Mouse (Mus musculus) central nervous system, embryonic 18 days (tissue): ENCODE results near the gene Nradd. TPM values are rescaled to one million over a fixed set of nuclear protein-coding genes. Genes with fewer than 3 reads are reported as not detected.

Experiments used
- polyA plus RNA-seq: library from polyadenylated mRNA; depleted of rRNA; stranded (reverse); fragments of >200 nt; gene quantifications from 2 replicates; pipeline ENCODE4 v1.2.3, GENCODE M21; 2012; rRNA removed

Gene Nradd
- 24.7 and 27.6 TPM in 2 replicates for polyA plus RNA-seq

DNA sequence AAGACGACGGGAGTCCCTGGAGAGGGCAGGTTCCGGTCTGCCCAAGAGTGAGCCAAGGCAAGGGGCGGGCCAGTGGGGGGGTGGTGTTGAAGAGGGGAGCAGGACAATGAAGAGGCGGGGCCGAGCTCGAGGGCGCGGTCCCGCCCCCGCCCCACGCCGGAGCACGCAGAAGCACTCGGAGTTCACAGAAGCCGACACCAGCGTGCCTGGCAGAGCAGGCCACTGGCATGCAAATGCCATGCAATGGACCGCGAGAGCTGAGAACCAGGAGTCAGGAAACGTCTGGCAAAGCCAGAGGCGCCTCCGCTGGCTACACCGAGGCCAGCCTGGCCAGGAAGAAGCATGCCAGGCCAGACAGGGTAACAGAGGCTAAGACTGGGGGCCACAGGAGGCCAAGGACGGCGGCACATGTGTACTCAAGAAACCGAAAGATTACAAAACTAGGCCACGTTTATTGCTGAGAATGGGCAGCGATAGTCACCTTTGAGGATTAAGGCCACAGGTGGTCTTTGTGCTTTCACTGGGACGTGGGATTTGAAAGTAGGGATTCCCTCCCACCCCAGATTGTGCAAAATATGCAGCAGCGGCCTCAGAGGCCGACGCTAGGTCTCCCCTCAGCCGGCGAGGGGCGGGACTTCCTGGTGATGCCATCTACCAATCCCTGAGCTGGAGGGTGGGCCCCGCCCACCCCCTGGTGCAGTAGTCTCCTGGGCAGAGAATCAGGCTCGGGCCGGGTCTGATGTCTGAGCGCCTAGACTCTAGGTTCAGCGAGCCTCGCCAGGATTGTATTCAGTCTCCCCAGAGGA, at the start of gene Nradd:
TSS of gene Nradd (minus strand) at position 92 of the 806 bp plus-strand sequence.

DNA sequence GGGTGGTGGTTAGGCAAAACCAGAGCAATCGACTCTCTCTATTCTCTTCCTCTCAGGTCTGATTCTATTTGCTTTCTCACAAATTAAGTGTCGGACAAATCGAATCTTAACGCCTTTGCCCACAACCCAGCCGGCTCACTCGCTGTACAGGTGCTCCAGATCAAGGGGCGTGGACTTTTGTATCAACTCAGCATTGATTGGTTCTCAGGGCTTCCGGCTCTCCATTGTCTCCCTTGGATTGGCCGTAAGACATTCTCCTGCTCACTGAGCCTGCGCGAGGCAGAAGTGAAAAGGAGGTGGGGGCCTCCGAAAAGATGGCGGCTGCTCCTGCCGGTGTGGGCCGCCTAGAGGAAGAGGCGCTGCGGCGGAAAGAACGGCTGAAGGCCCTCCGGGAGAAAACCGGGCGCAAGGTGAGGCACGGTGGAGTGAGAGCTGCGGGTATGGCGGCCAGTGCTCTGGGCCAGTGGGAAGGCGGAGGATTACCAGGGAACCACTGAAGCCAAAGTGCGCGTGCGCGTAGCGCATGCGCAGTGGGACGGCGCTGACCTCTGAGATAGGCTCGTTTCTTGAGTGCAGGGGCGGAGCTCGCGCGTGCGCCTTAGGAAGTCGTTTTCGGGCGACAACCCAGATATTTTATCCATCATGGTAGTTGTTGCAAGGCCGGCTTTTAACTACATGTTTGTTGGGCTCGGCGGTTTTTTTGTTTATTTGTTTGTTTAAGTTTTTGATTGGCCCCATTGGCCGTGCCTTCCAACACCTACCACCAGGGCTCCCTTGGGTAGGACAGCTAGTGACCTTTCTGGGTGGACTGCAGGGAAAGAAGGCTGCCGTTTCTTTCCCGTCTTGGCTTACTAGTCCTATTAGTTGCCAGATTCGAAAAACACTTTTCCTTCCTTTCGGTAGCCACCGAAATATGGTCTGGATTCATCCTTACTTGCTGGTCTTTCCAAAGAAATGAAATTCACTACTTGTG, 32.3 kb upstream of the Nradd start, which contains the start of gene Ccdc12:
TSS of gene Ccdc12 (plus strand) at position 255 of the 973 bp plus-strand sequence.

DNA sequence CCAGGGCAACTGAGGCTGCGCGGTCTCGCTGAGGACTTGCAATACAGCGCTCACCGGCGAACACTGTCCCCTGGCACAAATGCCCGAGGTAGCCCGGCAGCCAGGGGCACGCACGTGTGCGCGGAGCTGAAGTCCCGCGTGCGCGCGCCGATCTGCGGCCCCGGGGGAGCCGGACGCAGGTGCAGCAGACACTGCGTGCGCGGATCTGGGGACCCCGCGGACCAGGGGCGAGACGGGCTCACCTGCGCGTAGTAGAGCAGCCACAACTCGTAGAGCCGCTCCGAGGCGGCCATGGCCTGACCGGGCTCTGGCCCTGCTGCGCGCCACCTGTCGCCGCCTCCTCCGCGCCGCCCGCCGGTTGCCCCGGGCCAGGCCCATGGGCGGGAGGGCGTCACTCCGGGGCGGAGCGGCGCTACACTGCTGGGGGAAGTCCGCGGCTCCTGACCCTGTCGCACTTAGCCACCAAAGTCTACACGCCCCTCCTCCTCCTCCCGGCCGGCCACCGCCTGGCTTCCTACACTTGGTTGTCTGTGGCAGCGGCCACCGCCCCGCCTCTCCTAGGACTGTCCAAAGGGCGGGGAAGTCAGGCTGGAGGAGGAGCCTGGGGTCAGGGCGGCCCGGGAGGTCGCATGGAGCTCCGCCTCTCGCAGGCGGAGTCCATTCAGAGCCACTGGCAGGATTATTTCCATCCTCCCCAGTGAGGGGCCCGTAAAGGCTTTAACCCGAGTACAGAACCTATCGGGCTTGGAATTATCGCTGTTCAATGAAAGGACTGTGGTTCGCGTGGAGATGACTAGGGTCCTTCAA, 29.6 kb upstream of the Nradd start, which contains the start of gene Nbeal2:
TSS of gene Nbeal2 (minus strand) at position 507 of the 807 bp plus-strand sequence.

Other genes starting within 250 kb of the Nradd start
- gene Ptpn23, start 216.2 kb downstream of the Nradd start, polyA plus RNA-seq: 35.1 and 41.8 TPM in 2 replicates
- gene Ngp, start 204.7 kb downstream of the Nradd start, polyA plus RNA-seq: 0.21 and 1.4 TPM in 2 replicates
- 48.6 and 48.9 TPM in 2 replicates for gene Klhl18, start 147.8 kb downstream of the Nradd start, polyA plus RNA-seq
- 3.6 and 4.3 TPM in 2 replicates for gene Kif9, start 147.5 kb downstream of the Nradd start, polyA plus RNA-seq
- 77.3 and 80.6 TPM in 2 replicates for gene Setd2, start 91.9 kb downstream of the Nradd start, polyA plus RNA-seq
- gene Nbeal2, start 29.7 kb upstream of the Nradd start, polyA plus RNA-seq: 16.4 and 16.6 TPM in 2 replicates
- 82.1 and 85.3 TPM in 2 replicates for gene Ccdc12, start 32.1 kb upstream of the Nradd start, polyA plus RNA-seq
- gene Myl3, start 117.4 kb upstream of the Nradd start, polyA plus RNA-seq: 0.73 and 8.6 TPM in 2 replicates
- 15.0 and 20.5 TPM in 2 replicates for gene Pth1r, start 122.7 kb upstream of the Nradd start, polyA plus RNA-seq
- not detected in 2 replicates for gene Prss42, start 173.7 kb upstream of the Nradd start, polyA plus RNA-seq
- not detected in 2 replicates for gene Prss44, start 189.5 kb upstream of the Nradd start, polyA plus RNA-seq
- 0.03 TPM in 1 of 2 replicates, not detected in the other for gene Prss43, start 202.2 kb upstream of the Nradd start, polyA plus RNA-seq
- 0.14 TPM in 1 of 2 replicates, not detected in the other for gene Prss45, start 210.1 kb upstream of the Nradd start, polyA plus RNA-seq
- gene Prss46, start 220.1 kb upstream of the Nradd start, polyA plus RNA-seq: 0.07 TPM in 1 of 2 replicates, not detected in the other
- gene Prss50, start 233.5 kb upstream of the Nradd start, polyA plus RNA-seq: 0.18 and 0.27 TPM in 2 replicates